Mouse (Mus musculus): ENCODE results near the gene Prph.

Prph gene

GRCm38 (mm10) chr15:99055040-99055439, at the start of gene Prph:
Gene Prph, plus strand, starts transcription at chr15:99055174.
- CTCF ChIA-PET: interaction anchor here (0.5 to 1.7 kb wide), 2 partner anchors 8 to 30 kb away, joined by 4 to 5 read pairs; no protein-coding TSS in a partner anchor

GRCm38 (mm10) chr15:99008801-99009241, 46.2 kb upstream of the Prph start:
- CTCF ChIA-PET: interaction anchor here (0.5 to 1.3 kb wide), 3 partner anchors 13 to 80 kb away, joined by 3 to 9 read pairs (median 3); no protein-coding TSS in a partner anchor

- CTCF ChIA-PET: interaction anchor here (0.6 to 0.7 kb wide), 2 partner anchors 44 to 415 kb away, joined by 5 read pairs; no protein-coding TSS in a partner anchor
Measured at GRCm38 (mm10) chr15:99010896-99011295, 44.1 kb upstream of the Prph start.

DNA sequence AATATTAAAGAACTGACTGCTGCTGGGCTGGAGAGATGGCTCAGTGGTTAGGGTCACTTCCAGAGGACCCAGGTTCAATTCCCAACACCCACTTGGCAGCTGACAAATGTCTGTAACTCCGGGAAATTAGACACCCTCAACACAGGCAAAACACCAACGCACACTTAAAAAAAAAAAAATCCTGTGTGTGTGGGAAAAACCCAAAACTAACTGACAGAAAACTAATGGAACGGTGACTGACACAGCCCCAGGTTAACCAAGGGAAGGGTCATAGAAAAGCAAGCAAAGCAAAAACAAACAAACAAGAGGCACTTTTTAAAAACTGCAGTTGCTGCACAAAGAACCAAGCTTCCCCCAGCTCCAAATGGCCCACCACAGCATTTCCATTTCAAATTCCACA, 43.0 kb upstream of the Prph start:
- CTCF ChIA-PET: interaction anchor here (0.6 kb wide), 2 partner anchors 19 to 88 kb away, joined by 3 to 8 read pairs; no protein-coding TSS in a partner anchor

DNA sequence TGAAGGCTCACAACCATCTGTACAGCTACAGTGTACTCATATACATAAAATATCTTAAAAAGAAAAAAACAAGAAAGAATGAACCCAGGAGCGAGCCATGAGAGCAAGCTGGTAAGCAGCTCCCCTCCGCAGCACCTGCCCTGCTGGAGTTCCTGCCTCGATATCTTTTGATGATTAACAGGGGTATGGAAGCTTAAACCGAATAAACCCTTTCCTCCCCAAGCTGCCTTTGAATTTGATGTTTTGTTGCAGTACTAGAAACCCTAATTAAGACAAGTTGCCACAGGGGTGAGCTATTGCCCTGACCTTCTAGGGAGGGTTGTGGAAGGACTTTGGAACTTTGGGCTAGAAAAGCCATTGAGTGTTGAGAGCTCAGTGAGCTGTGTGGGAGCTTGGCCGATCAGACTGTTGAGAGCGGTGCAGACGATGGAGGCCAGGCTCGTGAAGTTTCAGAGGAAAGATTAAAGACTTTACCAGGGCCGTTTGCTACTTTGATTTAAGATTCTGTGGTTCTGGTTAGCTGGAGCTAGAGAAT, 40.4 kb upstream of the Prph start:
- CTCF ChIA-PET: interaction anchor here (0.5 kb wide), 1 partner anchor 1614 kb away, joined by 5 read pairs; no protein-coding TSS in a partner anchor

DNA sequence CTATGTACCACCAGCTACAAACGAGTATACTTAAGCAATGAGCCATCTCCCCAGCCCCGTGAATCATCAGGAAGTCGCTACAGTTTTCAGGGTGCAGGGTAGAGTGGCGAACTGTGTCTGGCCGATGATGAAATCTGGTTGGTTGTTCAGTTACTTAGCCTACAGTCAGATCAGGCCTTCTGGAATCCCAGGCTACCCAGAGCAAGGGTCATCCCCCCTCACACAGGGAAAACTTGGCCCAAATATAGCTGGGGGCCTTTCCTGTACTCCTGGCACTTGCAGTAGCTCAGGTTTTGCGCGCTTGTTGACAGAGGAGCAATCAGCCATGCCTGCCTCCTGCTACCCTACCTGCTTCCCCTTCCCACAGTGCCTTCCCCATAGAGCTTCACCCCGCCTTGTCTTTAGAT, 37.6 kb upstream of the Prph start:
- CTCF ChIA-PET: interaction anchor here (0.6 kb wide), 1 partner anchor 56 kb away, joined by 9 read pairs; no protein-coding TSS in a partner anchor

- CTCF ChIA-PET: no interaction called here
Measured at GRCm38 (mm10) chr15:99017986-99018385, 37.0 kb upstream of the Prph start.

GRCm38 (mm10) chr15:99018630-99019029, 36.3 kb upstream of the Prph start:
- CTCF ChIA-PET: no interaction called here

DNA sequence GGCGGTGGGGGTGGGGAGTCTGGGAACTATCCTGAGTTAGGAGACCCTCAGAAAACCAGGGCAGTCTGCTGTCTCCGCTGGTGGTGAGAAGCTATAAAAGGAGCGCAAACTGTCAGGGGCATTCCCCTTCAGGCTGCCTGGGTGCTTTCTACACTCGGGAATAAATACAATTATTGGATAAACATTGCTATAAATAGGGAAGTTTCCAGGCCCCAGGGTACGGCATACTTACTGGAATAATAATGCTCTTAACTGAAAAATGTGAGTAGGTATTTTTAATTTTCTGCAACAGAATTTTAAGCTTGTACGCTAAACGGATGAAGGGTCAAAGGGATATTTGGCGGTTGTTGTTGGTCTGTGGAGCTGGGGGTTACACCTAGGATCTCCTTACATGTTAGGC, 35.5 kb upstream of the Prph start:
- CTCF ChIA-PET: interaction anchor here (0.5 to 0.7 kb wide), 2 partner anchors 111 to 207 kb away, joined by 4 read pairs; no protein-coding TSS in a partner anchor

DNA sequence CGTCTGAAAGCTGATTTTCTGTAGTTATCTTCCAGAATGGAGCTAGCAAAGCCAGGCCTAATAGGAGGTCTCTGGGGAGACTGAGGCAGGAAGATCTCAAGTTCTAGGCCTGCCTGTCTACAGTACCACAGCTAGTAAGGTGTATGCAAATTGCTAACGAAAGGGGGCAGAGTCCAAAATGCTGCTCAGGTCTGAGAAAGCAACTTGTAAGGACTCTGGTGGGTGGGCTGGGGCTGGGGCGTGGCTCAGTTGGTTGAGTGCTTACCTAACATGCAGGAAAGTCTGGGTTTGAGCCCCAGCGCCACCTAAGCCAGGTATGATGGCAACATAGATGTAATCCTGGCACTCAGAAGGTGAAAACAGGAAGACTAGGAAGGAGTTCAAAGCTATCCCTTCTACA, 34.8 kb upstream of the Prph start:
- CTCF ChIA-PET: interaction anchor here (0.5 to 0.7 kb wide), 2 partner anchors 111 to 206 kb away, joined by 4 read pairs; no protein-coding TSS in a partner anchor

DNA sequence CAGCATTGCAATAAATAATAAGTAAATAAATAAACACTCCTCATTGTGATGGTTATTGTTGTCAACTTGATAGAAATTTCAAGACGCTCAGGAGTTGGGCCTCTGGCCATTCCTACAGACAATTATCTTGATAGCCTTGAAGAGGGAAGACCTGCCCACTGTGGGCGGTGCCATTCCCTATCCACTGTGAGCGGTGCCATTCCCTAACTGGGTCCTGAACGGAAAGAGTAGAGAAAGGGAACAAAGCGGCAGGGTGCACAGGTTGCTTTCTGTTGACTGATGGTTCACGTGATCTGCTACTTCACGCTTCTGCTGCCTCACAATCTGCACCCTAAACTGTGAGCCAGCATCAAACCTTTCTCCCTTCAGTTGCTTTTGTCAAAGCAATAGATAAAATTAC, 33.7 kb upstream of the Prph start:
- CTCF ChIA-PET: interaction anchor here (0.7 kb wide), 1 partner anchor 394 kb away, joined by 5 read pairs; no protein-coding TSS in a partner anchor

GRCm38 (mm10) chr15:99024668-99025314, 30.2 kb upstream of the Prph start:
- CTCF ChIA-PET: interaction anchor here (0.8 to 1.1 kb wide), 3 partner anchors 18 to 152 kb away, joined by 4 to 5 read pairs (median 5); partner anchors contain the start of gene Prph

GRCm38 (mm10) chr15:99025414-99025813, 29.6 kb upstream of the Prph start:
- CTCF ChIA-PET: interaction anchor here (0.8 to 1.1 kb wide), 2 partner anchors 19 to 30 kb away, joined by 4 to 5 read pairs; partner anchors contain the start of gene Prph

DNA sequence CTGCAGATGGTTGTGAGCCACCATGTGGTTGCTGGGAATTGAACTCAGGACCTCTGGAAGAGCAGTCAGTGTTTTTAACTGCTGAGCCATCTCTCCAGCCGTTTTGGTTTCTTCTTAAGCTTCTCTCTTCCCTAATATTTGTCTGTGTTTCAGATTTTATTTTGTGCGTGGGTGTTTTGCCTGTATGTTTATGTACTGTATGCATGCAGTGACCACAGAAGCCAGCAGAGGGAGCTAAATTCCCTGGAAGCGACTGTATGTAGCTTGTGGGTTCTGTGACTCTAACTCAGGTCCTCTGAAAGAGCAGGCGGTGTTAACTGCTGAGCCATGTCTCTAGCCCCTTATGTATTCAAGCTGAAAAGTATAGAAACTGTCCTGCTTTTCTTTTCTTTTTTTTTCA, 28.7 kb upstream of the Prph start:
- CTCF ChIA-PET: no interaction called here

DNA sequence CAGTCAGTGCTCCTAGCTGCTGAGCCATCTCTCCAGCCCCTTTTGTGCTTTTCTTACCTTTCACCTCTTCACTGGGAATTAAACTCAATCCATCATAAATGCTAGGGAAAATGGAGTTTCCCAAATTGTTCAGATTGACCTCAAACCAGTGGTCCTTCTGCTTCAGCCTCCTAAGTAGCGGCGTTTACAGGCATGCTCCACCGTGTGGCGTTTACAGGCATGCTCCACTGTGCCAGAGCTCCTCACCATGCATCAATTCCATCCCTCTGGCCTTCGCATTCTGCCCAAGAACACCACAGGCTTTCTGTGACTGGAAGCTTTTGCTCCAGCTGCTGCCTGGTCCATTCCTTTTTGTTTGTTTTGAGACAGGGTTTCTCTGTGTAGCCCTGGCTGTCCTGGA, 27.9 kb upstream of the Prph start:
- CTCF ChIA-PET: no interaction called here

DNA sequence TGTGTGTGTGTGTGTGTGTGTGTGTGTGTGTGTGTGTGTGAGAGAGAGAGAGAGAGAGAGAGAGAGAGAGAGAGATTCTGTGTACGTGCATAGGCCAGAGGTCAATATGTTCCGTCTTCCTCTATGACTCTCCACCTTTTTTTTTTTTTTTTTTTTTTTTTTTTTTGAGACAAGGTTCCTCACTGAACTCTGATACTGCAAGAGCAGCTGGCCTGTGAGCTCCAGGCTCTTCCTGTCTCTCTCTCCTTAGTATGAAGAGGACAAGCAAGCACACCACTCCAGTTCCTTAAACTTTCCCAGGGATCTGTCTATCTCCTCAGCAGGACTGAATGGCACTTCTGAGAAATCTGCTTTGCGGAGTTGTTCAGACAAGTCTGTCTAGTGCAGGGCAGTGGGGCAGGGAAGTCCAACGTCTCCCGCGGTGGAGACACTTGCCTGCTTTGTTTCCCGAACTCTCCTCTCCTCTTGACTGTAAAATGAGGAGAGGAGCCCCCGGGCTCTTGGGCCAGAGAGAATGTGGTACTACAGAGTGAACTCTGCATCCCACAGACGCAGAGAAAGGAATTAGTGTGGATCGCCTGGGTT, 26.0 kb upstream of the Prph start:
- CTCF ChIA-PET: interaction anchor here (0.7 to 0.8 kb wide), 2 partner anchors 133 to 519 kb away, joined by 4 to 7 read pairs; no protein-coding TSS in a partner anchor

GRCm38 (mm10) chr15:99029619-99030584, 25.1 kb upstream of the Prph start, which contains the start of gene Tuba1c:
Gene Tuba1c, plus strand, starts transcription at chr15:99029891.
- CTCF ChIA-PET: interaction anchor here (0.8 kb wide), 1 partner anchor 134 kb away, joined by 4 read pairs; no protein-coding TSS in a partner anchor

DNA sequence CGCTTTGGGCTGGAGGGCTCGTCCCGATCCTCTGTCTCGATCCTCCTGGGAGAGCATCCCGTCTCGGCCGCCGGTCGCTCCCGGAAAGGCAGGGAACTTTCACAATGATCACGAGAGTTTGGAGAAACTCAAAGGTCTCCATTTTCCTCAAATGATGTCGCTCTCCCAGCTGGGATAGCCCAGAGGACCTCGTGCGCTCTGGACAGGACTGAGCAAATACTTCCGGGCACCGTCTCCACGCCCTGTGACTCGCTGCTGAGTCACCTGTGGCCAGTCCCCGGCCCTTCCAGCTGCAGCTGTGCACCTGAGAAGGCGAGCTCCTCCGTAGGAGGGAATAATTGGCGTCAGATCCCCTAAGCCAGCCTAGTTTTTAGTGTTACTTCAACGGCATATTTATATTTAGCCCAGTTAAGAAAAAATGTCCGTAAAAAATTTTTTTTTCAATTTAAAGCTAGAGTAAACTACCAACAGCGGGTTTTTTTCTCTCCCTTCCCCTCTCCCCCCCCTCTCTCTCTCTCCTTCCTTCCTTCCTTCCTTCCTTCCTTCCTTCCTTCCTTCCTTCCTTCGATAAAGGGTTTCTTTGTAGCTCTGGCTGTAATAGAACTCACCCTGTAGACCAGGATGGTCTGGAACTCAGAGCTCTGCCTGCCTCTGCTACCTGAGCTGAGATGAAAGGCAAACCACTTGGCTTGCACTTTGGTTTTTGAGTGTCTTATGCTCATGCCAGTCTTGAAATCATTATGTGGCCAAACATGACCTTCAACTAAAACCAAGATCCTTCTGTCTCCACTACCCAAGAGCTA, 24.2 kb upstream of the Prph start:
- CTCF ChIA-PET: interaction anchor here (1.7 kb wide), 1 partner anchor 8 kb away, joined by 5 read pairs; no protein-coding TSS in a partner anchor

GRCm38 (mm10) chr15:99031388-99031675, 23.6 kb upstream of the Prph start:
- CTCF ChIA-PET: interaction anchor here (1.7 kb wide), 1 partner anchor 8 kb away, joined by 5 read pairs; no protein-coding TSS in a partner anchor
